Mouse (Mus musculus): ENCODE results near the gene Ccdc154.

Ccdc154 gene

DNA sequence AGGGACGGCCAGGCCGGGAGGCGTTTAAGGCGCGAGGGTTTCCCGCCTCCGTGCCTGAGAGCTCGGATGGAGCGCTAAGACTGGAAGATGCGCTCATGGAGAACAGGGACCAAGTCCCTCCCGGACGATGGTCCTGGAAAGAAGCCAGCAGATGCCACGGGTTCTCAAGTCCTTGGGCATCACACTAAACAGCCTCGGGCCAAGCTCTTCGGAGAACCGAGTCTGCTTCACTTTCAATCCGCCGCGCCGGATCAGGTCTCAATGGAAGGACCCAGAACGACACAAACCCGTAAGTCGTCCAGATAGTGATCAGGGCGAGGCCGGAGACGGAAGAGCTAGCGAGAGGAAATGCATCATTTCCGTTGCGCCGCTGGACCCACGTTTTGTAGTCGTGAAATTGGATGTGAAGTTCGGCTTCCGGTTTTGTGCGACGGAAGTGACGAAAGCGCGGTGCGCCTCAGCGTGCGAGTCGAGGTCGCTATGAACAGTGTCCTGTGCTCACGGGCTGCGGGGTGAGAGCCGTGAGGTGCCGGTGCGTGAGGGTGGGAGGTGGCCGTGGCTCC, 21.9 kb downstream of the Ccdc154 start, which contains the start of gene BC003965:
Gene BC003965, plus strand, starts transcription at position 426 of the 563 bp plus-strand sequence.
- in situ Hi-C loops (cut with MboI, MseI): loop anchor here (5.0 to 10.0 kb wide), 2 partner anchors 93 to 1761 kb away; partner anchors contain the start of gene Syngap1

GRCm38 (mm10) chr17:25184961-25185360, 22.7 kb downstream of the Ccdc154 start:
- in situ Hi-C loops (cut with MboI, MseI): loop anchor here (5.0 to 10.0 kb wide), 2 partner anchors 92 to 1760 kb away; partner anchors contain the start of gene Syngap1

DNA sequence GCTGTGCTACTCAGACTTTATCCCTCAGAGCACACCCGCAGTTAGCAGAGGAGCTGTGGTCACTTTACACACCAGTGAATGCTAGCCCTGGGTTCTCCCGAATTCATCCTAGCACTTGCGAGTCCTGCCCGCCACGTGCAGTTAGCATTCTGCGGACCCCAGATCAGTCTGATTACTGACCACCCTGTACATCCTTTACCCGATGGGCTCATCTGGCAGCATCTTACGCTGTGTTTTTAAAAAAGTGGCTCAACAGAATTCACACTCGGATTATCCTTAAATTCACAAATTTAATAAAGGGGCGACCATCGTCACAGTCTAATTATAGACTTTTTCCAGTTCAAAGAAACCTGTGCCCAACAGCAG, 25.5 kb downstream of the Ccdc154 start:
- in situ Hi-C loops (cut with MboI, MseI): loop anchor here (10.0 kb wide), 1 partner anchor 1757 kb away; the partner anchor contains the start of gene Syngap1

- in situ Hi-C loops (cut with MboI, MseI): loop anchor here (10.0 kb wide), 1 partner anchor 1756 kb away; the partner anchor contains the start of gene Syngap1
Observed at GRCm38 (mm10) chr17:25188150-25189031, 26.1 kb downstream of the Ccdc154 start, which contains the start of gene Unkl. Gene Unkl (plus strand): TSS chr17:25188397.

DNA sequence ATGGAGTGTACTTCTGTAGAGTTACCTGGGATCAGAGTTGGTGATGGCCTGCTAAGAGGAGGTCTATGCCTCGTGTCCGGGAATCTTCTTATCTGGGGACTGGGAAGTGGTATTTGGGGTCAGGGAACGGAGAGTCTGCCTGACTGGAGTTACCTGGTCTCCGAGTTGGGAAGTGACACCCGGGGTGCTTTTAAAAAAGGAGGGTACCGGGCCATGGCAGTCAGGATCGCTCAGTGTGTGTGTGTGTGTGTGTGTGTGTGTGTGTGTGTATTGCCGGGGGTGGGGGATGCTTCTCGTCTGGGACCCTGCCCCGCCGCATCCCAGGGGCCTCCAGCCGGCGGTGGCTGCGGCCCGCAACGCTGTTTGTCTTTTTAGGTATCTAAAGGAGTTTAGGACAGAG, 26.8 kb downstream of the Ccdc154 start:
- in situ Hi-C loops (cut with MboI, MseI): loop anchor here (10.0 kb wide), 1 partner anchor 1756 kb away; the partner anchor contains the start of gene Syngap1

GRCm38 (mm10) chr17:25202401-25202800, 40.1 kb downstream of the Ccdc154 start:
- in situ Hi-C loops (cut with MboI, MseI): no loop called here

GRCm38 (mm10) chr17:25210006-25210405, 47.7 kb downstream of the Ccdc154 start:
- in situ Hi-C loops (cut with MboI, MseI): no loop called here

DNA sequence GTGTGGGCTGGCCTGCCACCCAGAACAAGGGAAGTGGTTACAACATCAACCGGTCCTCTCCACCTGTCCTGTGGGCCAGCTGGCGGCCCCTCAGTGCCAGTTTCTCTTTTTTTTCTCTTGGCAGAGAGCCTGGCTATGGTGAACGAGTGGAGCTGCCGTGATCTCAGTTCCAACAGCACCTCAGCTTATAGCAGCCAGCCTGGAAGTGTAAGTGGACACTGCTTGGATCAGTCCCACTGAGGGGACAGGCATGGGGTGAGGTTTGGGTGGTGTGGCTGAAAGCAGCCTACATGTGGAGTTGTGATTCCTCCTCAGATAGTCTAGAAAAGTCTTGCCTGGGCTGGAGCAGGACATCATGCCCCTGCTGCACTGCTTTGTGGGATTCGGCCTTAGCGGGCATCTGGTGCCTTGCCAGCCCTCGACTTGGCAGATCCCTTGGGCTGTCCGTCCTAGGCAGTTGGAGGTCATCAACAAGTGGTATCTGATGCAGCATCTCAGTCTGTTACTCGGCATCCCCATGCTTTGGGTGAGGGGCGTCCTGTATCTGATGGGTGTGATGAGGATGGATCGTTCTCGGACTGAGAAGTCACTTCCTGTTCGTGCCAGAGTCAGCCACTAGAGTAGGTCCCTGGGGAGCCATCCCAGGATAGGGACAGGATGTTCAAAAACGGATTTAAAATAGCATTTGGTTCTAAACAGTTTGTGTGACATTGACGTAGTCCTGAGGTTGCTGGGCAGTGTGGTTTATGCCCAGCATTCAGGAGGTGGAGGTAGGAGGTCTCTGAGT, 48.6 kb downstream of the Ccdc154 start:
- in situ Hi-C loops (cut with MboI, MseI): no loop called here

DNA sequence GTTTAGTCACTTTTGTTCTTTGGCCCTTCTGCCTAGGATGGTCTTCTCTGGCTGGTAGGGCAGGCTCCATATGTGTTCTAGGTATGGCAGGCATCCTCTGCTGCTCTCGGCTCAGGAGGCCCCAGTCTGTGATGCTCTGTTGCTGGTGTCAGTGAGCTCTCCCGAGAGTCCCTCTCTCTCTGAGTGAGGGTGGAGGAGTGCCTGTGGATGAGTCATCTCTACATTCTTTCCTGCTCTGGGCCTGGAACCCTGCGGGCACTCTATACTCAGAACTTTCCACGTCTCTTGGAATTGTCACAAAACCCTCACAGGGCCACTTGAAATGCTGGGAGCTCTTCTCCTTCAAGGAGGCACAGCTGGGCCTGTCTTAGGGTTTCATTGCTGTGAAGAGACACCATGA, 49.4 kb downstream of the Ccdc154 start:
- in situ Hi-C loops (cut with MboI, MseI): no loop called here

DNA sequence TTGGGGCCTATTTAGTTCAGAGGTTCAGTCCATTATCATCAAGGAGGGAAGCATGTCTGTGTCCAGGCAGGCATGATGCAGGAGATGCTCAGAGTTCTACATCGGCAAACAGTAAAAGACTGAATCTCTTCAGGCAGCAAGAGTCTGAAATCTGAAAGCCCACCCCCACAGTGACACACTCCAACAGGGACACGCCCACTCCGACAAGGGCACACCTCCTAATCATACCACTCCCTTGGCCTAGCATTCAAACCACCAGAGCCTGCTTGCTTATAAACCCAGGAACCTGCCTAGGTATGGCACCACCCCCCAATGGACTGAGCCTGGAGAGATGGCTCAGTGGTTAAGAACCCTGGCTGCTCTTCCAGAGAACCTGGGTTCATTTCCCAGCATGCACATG, 53.2 kb downstream of the Ccdc154 start:
- in situ Hi-C loops (cut with MboI, MseI): no loop called here

- in situ Hi-C loops (cut with MboI, MseI): no loop called here
Observed at GRCm38 (mm10) chr17:25218967-25219366, 56.7 kb downstream of the Ccdc154 start.

DNA sequence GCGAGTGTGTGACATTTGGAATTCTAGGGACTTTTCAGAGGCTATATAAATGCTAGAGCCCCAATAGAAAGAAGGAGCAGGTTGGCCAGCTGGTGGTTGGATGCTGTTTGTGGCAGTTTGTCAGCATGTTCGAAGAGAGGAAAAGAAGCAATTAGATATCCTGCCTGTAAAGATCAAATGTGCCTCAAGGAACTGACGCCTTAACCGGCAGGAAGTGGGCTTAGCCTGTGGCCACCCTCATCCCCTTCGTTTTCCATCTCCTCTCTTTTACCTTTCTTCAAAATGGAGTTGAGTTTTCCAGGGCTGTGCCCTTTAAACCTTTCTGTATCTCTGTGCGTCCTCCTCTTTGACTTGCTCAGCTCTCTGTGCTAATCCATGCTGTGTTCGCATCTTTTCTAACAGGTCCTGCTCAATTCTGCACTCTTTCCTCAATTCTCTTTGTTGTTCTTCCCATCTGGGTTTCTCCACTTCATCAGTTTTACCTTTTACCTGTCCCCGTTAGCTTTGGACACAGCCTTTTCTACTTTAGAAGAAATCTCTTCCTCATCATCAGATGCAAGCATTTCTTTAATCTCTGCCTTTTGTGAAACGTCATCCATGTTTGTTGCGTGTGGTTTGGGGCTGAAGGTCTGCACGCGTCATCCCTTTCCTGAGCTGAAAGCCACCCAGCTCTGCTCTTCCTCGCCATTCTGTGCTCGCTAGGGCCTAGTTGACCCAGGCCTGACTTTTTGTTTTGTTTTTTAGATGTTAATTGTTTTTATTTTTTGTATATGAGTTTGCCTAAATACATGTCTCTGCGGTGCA, 57.4 kb downstream of the Ccdc154 start:
- in situ Hi-C loops (cut with MboI, MseI): loop anchor here (5.0 to 10.0 kb wide), 2 partner anchors 53 to 675 kb away; partner anchors contain the start of genes Pkd1 and Ube2i

DNA sequence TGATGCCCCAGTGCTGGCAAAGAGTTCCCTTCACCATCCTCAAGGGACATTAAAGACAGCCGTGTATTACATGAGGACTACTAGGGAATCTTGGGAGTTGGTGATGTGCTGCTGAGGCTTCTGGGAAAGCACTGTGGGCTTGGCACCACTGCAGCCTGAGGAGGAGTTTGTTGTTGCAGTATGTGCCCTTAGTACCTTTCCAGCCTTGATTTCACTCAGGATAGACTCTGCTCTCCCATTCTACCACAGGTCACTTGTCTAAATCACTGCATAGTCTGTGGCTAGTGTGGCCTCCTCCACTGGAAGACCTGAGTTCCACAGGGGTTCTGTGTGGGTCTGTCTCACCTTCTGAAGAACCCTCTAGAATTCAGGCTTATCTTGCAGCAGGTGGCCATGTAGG, 58.5 kb downstream of the Ccdc154 start:
- in situ Hi-C loops (cut with MboI, MseI): loop anchor here (5.0 to 10.0 kb wide), 2 partner anchors 52 to 676 kb away; partner anchors contain the start of genes Pkd1 and Ube2i
